Mouse (Mus musculus) stomach, postnatal 0 days (tissue): Measurements from ENCODE around the gene Ap1s3.

Experiments
- CTCF ChIP-seq: IDR thresholded peaks from 2 replicates; pipeline ENCODE4 v1.5.1; 2016; ENCODE audit warnings: antibody characterized with exemption, low read depth, mild to moderate bottlenecking, moderate library complexity
- EP300 ChIP-seq: optimal IDR thresholded peaks from 2 replicates; pipeline ENCODE3; 2016; ENCODE audit warnings: antibody characterized with exemption

GRCm38 (mm10) chr1:79671196-79671542, 603 bp downstream of the Ap1s3 start:
- TF ChIP-seq CTCF, result no peak
- TF ChIP-seq EP300, result no peak
